Mouse (Mus musculus) E14TG2a.4 (cell line): ENCODE measurements around the gene Pou5f1.

Experiments used
- CTCF ChIP-seq: conservative IDR thresholded peaks from 2 replicates; pipeline ENCODE4 v1.5.1; 2014; ENCODE audit warnings: low read length
- NANOG ChIP-seq: IDR thresholded peaks from 2 replicates; pipeline ENCODE4 v1.6.1; 2014; ENCODE audit warnings: borderline replicate concordance, low read length, mixed read lengths
- POU5F1 ChIP-seq: IDR thresholded peaks from 2 replicates; pipeline ENCODE4 v1.6.1; 2014; ENCODE audit warnings: low read length, borderline replicate concordance

- TF ChIP-seq CTCF (no peak), POU5F1 (no peak), NANOG (no peak)
These were observed 3.6 kb upstream of the Pou5f1 start for GRCm38 (mm10) chr17:35502226-35502625.
